Mouse (Mus musculus): Measurements from ENCODE around the gene Rrp12.
"Not testable (repeated sequence)": the region's sequence is repeated elsewhere in the genome, so short reads cannot be mapped to it uniquely, and the experiment has no call there.

Rrp12 gene

DNA sequence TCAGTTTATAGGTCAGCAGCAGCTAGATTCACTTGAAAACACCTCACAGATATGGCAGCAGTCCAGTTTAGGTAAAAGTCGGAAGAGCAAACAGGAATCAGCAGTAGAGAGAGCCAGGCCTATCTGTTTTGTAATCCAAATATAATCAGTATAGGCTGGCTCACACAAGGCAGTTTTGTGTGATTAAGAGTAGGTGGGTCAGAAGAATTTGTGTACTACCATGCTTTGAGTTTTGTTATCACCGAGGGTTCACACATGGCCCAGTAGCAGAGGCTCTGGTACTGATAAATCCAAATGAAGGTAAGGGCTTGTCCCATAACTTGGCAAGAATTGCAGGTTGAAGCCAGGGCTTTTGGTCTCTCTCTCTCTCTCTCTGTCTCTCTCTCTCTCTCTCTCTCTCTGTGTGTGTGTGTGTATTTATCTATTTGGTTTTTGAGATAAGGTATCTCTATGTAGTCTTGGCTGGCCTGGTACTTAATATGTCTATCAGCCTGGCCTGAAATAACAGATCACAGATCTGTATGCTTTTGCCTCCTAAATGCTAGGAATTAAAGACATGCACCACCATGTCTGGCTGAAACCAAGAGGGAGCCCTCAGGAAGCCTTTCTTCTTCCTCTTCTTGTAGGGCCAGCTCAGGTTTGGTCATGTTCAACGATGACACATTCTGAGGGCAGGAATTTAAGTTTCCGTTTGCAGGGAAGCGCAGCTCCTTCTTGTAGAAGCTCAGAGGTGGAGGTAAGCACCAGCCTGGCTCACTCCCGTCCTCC, 10.5 kb upstream of the Rrp12 start:
- no peak for DNase-seq (ENCODE audit: low spot score)

DNA sequence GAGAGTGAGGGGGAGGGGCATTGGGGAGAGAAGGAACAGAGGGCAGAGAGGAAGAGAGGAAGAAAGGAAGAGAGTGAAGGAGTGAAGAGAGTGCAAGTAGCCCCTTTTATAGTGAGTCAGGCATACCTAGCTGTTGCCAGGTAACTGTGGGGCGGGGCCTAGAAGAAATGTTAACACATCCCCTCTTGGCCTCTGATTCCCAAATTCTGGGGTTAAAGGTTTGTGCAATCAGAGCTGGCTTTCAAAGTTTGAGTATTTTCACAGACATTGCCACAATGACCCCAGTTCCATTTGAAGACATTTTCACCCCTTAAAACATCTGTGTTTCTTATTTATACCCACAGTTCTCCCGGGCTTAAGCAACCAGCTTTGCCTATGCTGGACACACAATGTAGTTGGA, 9.3 kb upstream of the Rrp12 start:
- no peak for DNase-seq (ENCODE audit: low spot score)

DNA sequence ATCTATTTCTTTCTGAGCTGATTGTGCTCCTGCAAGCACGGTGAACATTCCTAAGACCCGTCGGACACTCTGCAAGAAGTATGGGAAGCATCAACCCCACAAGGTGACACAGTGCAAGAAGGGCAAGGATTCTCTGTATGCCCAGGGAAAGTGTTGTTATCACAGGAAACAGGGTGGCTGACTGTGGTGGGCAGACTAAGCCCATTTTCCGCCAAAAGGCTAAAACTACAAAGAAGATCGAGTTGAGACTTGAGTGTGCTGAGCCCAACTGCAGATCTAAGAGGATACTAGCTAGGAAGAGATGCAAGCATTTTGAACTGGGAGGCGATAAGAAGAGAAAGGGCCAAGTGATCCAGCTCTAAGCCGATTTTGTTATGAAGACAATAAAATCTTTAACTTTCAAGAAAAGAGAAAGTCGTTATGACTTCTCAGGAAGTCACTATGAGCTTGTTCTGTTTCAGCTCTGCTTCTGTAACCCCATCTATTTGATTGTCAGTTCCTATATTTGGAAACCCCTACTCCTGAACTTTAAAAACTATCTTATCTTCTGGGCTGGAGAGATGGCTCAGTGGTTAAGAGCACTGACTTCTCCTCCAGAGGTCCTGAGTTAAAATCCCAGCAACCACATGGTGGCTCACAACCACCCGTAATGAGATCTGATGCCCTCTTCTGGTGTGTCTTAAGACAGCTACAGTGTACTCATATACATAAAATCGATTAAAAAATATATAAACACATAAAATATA, 7.0 kb upstream of the Rrp12 start:
- no peak for DNase-seq (ENCODE audit: low spot score)

- DNase-seq (ENCODE audit: low spot score) = peak; percentile 75
Measured at GRCm38 (mm10) chr19:41901696-41902095, 5.7 kb upstream of the Rrp12 start.

DNA sequence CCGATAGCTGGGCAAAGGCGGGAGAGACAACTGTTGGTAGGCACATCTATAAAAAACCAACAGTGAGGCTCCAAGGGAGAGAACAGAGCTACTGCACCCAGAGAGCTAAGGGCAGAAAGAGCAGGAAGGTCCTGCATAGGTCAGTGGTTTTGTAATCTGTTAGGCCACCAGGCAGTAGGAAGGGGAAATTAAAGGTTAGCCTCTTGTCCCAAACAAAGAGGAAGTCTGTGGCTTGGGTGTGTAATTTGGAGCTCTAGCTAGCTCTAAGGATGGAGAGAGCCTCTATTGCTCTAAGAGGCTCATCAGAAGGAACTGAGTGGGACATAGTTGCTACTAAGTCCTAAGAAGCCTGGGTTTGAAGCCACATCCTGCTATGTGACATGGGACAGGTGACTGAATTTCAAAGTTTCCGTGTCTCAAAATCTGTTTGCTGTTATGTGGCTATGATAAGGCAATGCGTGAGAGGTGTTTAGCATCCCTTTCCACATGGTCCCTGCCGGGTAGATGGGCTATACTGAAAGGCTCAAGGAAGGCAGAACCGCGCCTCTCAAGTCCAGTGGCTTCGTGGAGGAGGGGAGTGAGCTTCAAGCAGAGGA, 4.6 kb upstream of the Rrp12 start:
- DNase-seq (ENCODE audit: low spot score) = no peak

DNA sequence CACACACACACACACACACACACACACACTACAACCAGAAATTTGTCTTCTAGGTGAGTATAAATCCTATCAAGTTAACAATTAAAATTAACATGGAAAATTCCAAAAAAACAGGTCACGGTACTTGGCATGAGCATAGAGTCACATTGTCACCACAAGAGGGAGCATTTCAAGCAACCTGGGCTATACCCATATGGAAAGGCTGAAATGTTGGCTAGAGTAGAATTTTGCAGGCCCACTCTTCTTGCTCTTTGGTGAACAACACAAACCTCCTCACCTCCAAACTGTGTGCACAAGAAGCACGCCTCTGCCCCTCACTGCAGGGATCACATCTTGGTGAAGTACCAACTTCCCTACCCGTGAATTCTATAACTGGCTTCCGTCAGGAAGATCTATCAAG, 2.9 kb upstream of the Rrp12 start:
- DNase-seq (ENCODE audit: low spot score) = peak; percentile 57

GRCm38 (mm10) chr19:41896319-41896711, 342 bp upstream of the Rrp12 start:
- DNase-seq (ENCODE audit: low spot score) = no peak

DNA sequence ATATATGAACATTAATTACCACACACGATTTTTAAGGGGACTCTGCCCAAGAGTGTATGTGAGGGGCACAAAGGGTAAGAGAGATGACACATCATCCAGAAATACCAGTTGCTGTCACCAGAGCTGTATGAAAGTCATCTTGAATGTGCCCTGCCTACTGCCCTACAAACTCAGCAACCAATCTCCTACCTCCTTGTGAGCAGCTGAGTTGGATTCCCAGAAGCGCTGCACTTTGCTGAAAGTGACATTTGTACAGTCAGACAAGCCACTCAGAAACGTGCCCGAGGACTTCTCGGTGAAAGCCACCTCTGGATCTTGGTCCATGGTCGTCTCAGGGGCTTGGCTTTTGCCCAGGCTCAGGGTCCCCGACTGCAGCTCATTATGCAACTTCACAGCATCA, 1.0 kb downstream of the Rrp12 start:
- DNase-seq (ENCODE audit: low spot score) = peak; percentile 13

GRCm38 (mm10) chr19:41888191-41888590, 7.8 kb downstream of the Rrp12 start:
- DNase-seq (ENCODE audit: low spot score) = no peak

DNA sequence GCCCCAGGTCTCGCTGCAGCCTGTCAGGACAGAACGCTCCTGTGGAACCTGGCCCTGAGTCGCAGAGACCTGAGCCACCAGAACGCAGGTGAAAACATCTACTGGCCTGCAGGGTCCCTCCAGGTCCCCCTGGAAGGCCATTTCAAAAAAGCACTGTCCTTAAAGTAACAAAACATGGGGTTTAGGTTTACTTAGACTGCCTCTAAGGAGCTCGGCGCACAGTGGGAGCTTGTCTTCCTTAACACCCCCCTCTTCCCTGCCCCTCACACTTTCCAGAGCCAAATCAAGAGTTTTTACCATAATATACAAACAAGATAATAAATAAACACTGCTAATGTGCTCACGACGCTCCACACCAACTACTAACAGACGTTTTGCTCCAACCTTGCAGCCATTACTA, 12.1 kb downstream of the Rrp12 start:
- DNase-seq (ENCODE audit: low spot score) = no peak

GRCm38 (mm10) chr19:41881842-41882241, 14.1 kb downstream of the Rrp12 start:
- no peak for DNase-seq (ENCODE audit: low spot score)

GRCm38 (mm10) chr19:41874356-41874755, 21.6 kb downstream of the Rrp12 start:
- DNase-seq (ENCODE audit: low spot score) = no peak

- no peak for DNase-seq (ENCODE audit: low spot score)
Measured at GRCm38 (mm10) chr19:41872285-41872684, 23.7 kb downstream of the Rrp12 start.

GRCm38 (mm10) chr19:41869946-41870345, 26.0 kb downstream of the Rrp12 start:
- not testable (repeated sequence) for DNase-seq (ENCODE audit: low spot score)

DNA sequence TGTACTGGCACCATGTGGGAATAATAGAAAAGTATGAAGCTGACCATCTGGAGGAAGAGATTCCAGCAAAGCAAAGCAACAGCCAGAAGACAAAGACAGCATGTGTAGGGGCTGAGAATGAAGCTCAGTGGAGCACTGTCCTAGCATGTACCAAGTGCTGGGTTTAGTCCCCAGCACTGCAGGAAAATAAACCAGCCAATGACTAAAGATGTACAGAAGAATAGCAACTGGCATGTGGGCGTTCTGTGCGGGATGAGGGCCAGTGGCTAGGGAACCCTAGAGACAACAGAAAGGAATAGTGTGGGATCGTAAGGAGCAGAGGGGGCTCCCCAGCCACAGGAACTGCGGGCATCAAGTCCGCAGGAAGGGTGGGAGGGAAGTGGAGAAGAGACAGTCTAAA, 26.7 kb downstream of the Rrp12 start:
- DNase-seq (ENCODE audit: low spot score) = no peak

DNA sequence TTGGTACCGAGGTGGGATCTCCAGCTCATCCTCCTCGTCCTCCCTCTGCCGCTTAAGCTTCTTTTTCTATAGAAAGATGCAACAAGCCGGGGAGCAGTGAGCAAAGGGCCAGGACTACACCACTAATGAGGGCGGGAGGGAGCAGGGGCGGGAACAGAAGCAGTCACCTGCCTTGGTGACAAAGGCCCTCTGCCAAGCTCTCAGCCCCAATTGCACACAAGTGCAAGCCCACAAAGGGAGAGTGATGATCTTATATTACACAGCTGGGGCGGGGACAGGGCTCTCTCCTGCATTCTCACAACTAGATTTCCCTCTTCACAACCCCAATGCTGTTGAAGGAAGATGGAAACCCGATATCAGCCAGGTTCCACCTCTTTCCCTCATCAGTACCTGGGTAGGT, 29.3 kb downstream of the Rrp12 start:
- DNase-seq (ENCODE audit: low spot score) = no peak

DNA sequence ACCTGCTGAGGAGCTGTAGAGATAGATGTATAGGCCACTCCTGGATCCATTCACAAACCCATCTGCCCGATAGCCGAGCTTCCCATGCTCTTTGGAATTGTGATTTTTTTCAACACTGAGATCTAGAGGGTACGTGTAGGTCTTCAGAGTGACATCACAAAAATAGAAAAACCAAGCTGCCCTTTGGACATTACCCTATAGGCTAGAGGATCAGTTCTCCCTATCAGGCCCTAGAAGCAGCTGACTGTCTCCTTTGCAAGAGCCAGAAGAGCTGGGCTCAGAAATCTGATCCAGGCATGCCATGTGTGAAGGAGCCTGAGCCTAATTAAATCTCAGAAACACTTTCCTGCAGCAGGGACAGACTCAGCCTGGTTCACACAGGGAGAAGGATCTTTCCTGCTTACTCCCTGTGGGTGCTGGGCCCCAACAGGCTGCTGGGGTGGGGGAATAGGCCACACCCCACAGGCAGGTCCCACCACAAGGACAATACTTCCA, 38.1 kb downstream of the Rrp12 start:
- peak; percentile 60 for DNase-seq (ENCODE audit: low spot score)

GRCm38 (mm10) chr19:41857086-41857762, 38.7 kb downstream of the Rrp12 start:
- DNase-seq (ENCODE audit: low spot score) = peak; percentile 21

- DNase-seq (ENCODE audit: low spot score) = no peak
Measured at GRCm38 (mm10) chr19:41852423-41852822, 43.5 kb downstream of the Rrp12 start.

- peak; percentile 17 for DNase-seq (ENCODE audit: low spot score)
Measured at GRCm38 (mm10) chr19:41850719-41851543, 45.0 kb downstream of the Rrp12 start.

DNA sequence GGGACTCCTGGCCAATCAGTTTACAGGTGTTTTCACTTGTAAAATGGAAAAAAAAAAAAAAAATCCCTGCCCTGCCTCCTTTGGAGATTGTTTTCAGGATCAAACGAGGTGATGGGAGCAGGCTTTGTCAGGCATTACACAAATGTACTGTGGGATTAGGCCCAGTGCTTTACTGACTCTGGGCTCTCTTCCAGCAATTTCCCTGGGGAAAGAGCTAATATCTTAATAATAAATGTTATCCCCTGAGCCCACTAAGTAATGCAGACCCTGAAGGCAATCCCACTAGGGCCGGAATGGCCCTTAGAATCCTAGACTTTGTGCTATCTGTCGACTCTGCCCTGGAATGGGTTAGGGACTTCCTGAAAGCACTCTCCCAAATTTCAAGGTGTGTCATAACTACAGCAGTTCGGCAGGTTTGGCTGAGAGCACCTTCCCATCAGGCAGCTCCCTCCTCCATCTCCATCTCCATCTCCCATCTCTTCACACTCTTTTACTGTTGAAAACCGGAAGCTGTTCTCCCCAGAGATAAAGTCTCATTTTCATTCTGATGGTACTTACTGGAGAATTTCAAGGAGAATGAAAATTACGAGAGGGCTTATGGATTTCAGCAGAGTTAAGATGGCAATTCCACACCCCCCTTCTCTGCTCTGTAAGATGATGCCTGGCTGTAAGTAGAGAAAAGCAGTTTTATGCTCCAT, 45.8 kb downstream of the Rrp12 start:
- peak; percentile 40 for DNase-seq (ENCODE audit: low spot score)
